Mouse (Mus musculus): ENCODE measurements around the gene Zfp326. TPM values are rescaled to one million over a fixed set of nuclear protein-coding genes. Genes with fewer than 3 reads are reported as not detected.
A peak's percentile ranks its signal among the peaks of the same experiment; 100 is the strongest.

Gene Zfp326
- polyA plus RNA-seq, 1 experiment from 2014 or later: 17.7 TPM

- TF ChIP-seq EP300 (optimal IDR thresholded peaks at IDR 0.05) (no peak), CTCF (IDR thresholded peaks at IDR 0.05; ENCODE audit: low read depth) (peak; percentile 96)
- Histone ChIP-seq H3K27ac (replicated peaks) (no peak overlapping the region), H3K27me3 (ENCODE audit: control insufficient read depth, insufficient read depth, low read length) (no peaks in the 10 kb centered on the region), H3K4me1 (replicated peaks; ENCODE audit: control insufficient read depth, insufficient read depth) (no peaks in the 10 kb centered on the region), H3K4me3 (ENCODE audit: low read depth, low read length) (no peak overlapping the region), H3K9ac (ENCODE audit: low read length) (no peak overlapping the region), H3K36me3 (ENCODE audit: control insufficient read depth, insufficient read depth, low read length) (no peaks in the 10 kb centered on the region), H3K4me2 (replicated peaks; ENCODE audit: low read depth) (no peak overlapping the region), H3K9me3 (ENCODE audit: control insufficient read depth, low read length) (no peaks in the 10 kb centered on the region)
- ATAC-seq (ENCODE audit: low FRiP score, low TSS enrichment) (peak; percentile 28; the same call in 1 of the 2 replicates), DNase-seq (ENCODE audit: low spot score) (peak; percentile 83)
- 24% methylated on average over 3 of the region's 3 CpGs for WGBS
Measured at GRCm38 (mm10) chr5:105868593-105868992, 7.8 kb upstream of the Zfp326 start.

- H3K4me2 ChIP-seq (replicated peaks; ENCODE audit: low read depth): no peak overlapping the region
- TF ChIP-seq EP300 (optimal IDR thresholded peaks at IDR 0.05): no peak
- TF ChIP-seq CTCF (IDR thresholded peaks at IDR 0.05; ENCODE audit: low read depth): no peak
- H3K4me1 ChIP-seq (replicated peaks; ENCODE audit: control insufficient read depth, insufficient read depth): no peaks in the 10 kb centered on the region
- H3K9ac ChIP-seq (ENCODE audit: low read length): no peak overlapping the region
- no peak for DNase-seq (ENCODE audit: low spot score)
- ATAC-seq (ENCODE audit: low FRiP score, low TSS enrichment): no peak
- 82% methylated on average over 7 of the region's 7 CpGs for WGBS
- H3K27me3 ChIP-seq (ENCODE audit: control insufficient read depth, insufficient read depth, low read length): no peaks in the 10 kb centered on the region
- no peak overlapping the region for H3K27ac ChIP-seq (replicated peaks)
- no peaks in the 10 kb centered on the region for H3K36me3 ChIP-seq (ENCODE audit: control insufficient read depth, insufficient read depth, low read length)
- H3K4me3 ChIP-seq (ENCODE audit: low read depth, low read length): no peak overlapping the region
- no peaks in the 10 kb centered on the region for H3K9me3 ChIP-seq (ENCODE audit: control insufficient read depth, low read length)
Measured at GRCm38 (mm10) chr5:105869739-105870138, 6.6 kb upstream of the Zfp326 start.

GRCm38 (mm10) chr5:105871140-105871539 lies 5.2 kb upstream of the Zfp326 start:
- no peak for ATAC-seq (ENCODE audit: low FRiP score, low TSS enrichment)
- Histone ChIP-seq H3K9me3 (ENCODE audit: control insufficient read depth, low read length) (no peaks in the 10 kb centered on the region), H3K4me3 (ENCODE audit: low read depth, low read length) (no peak overlapping the region), H3K9ac (ENCODE audit: low read length) (no peak overlapping the region), H3K4me1 (replicated peaks; ENCODE audit: control insufficient read depth, insufficient read depth) (0 out of 2 replicates have a peak, but pooled peaks cover 2% of the 10 kb centered on the region), H3K27me3 (ENCODE audit: control insufficient read depth, insufficient read depth, low read length) (no peaks in the 10 kb centered on the region), H3K4me2 (replicated peaks; ENCODE audit: low read depth) (no peak overlapping the region), H3K36me3 (ENCODE audit: control insufficient read depth, insufficient read depth, low read length) (no peaks in the 10 kb centered on the region), H3K27ac (replicated peaks) (no peak overlapping the region)
- DNase-seq (ENCODE audit: low spot score): no peak
- WGBS: 71% methylated on average over 3 of the region's 3 CpGs
- TF ChIP-seq EP300 (optimal IDR thresholded peaks at IDR 0.05): no peak

- Histone ChIP-seq H3K27ac (replicated peaks) (no peak overlapping the region), H3K27me3 (ENCODE audit: control insufficient read depth, insufficient read depth, low read length) (no peaks in the 10 kb centered on the region), H3K4me3 (ENCODE audit: low read depth, low read length) (no peak overlapping the region), H3K9me3 (ENCODE audit: control insufficient read depth, low read length) (no peaks in the 10 kb centered on the region), H3K9ac (ENCODE audit: low read length) (no peak overlapping the region), H3K4me2 (replicated peaks; ENCODE audit: low read depth) (no peak overlapping the region), H3K4me1 (replicated peaks; ENCODE audit: control insufficient read depth, insufficient read depth) (0 out of 2 replicates have a peak, but pooled peaks cover 2% of the 10 kb centered on the region), H3K36me3 (ENCODE audit: control insufficient read depth, insufficient read depth, low read length) (no peaks in the 10 kb centered on the region)
- ATAC-seq (ENCODE audit: low FRiP score, low TSS enrichment): no peak
- 70% methylated on average over 8 of the region's 8 CpGs for WGBS
- no peak for TF ChIP-seq EP300 (optimal IDR thresholded peaks at IDR 0.05)
- no peak for TF ChIP-seq CTCF (IDR thresholded peaks at IDR 0.05; ENCODE audit: low read depth)
- DNase-seq (ENCODE audit: low spot score): no peak
Measured at GRCm38 (mm10) chr5:105872176-105872575, 4.2 kb upstream of the Zfp326 start.

- Histone ChIP-seq H3K4me3 (ENCODE audit: low read depth, low read length) (no peak overlapping the region), H3K4me2 (replicated peaks; ENCODE audit: low read depth) (no peak overlapping the region), H3K9me3 (ENCODE audit: control insufficient read depth, low read length) (no peaks in the 10 kb centered on the region), H3K9ac (ENCODE audit: low read length) (no peak overlapping the region), H3K4me1 (replicated peaks; ENCODE audit: control insufficient read depth, insufficient read depth) (peaks cover 2% of the 10 kb centered on the region; the same call in 1 of the 2 replicates), H3K27me3 (ENCODE audit: control insufficient read depth, insufficient read depth, low read length) (no peaks in the 10 kb centered on the region), H3K36me3 (ENCODE audit: control insufficient read depth, insufficient read depth, low read length) (no peaks in the 10 kb centered on the region), H3K27ac (replicated peaks) (no peak overlapping the region)
- DNase-seq (ENCODE audit: low spot score) (no peak), ATAC-seq (ENCODE audit: low FRiP score, low TSS enrichment) (no peak)
- TF ChIP-seq CTCF (IDR thresholded peaks at IDR 0.05; ENCODE audit: low read depth): no peak
- no peak for TF ChIP-seq EP300 (optimal IDR thresholded peaks at IDR 0.05)
- WGBS: 51% methylated on average over 7 of the region's 7 CpGs
Measured at GRCm38 (mm10) chr5:105872916-105873315, 3.4 kb upstream of the Zfp326 start.

GRCm38 (mm10) chr5:105873774-105874173 lies 2.6 kb upstream of the Zfp326 start:
- Histone ChIP-seq H3K9ac (ENCODE audit: low read length) (no peak overlapping the region), H3K27me3 (ENCODE audit: control insufficient read depth, insufficient read depth, low read length) (no peaks in the 10 kb centered on the region), H3K36me3 (ENCODE audit: control insufficient read depth, insufficient read depth, low read length) (no peaks in the 10 kb centered on the region), H3K9me3 (ENCODE audit: control insufficient read depth, low read length) (no peaks in the 10 kb centered on the region), H3K4me1 (replicated peaks; ENCODE audit: control insufficient read depth, insufficient read depth) (peaks cover 5% of the 10 kb centered on the region; the same call in 1 of the 2 replicates), H3K4me3 (ENCODE audit: low read depth, low read length) (no peak overlapping the region), H3K27ac (replicated peaks) (no peak overlapping the region), H3K4me2 (replicated peaks; ENCODE audit: low read depth) (no peak overlapping the region)
- 62% methylated on average over 3 of the region's 3 CpGs for WGBS
- no peak for TF ChIP-seq CTCF (IDR thresholded peaks at IDR 0.05; ENCODE audit: low read depth)
- no peak for TF ChIP-seq EP300 (optimal IDR thresholded peaks at IDR 0.05)
- ATAC-seq (ENCODE audit: low FRiP score, low TSS enrichment) (no peak), DNase-seq (ENCODE audit: low spot score) (no peak)
